Mouse (Mus musculus) lung, embryonic 16.5 days (tissue): ENCODE results near the gene Bpifb4. TPM values are rescaled to one million over a fixed set of nuclear protein-coding genes. Genes with fewer than 3 reads are reported as not detected.

Experiments used
- ATAC-seq: fragments of 200-750 bp; cut with Nextera tagmentation; 2 replicates; pipeline ENCODE4 v1.8.0; 2017; ENCODE audit warnings: low read depth, mild to moderate bottlenecking, moderate library complexity
- H3K27ac ChIP-seq: fragments of 300-500 bp; sonication (generic); 2 replicates; pipeline ENCODE4 v1.5.1; 2014; ENCODE audit warnings: mild to moderate bottlenecking, control low read depth, low read length
- H3K27me3 ChIP-seq: fragments of 300-500 bp; sonication (generic); 2 replicates; pipeline ENCODE4 v1.6.1; 2014; ENCODE audit warnings: low read depth, low read length, mixed read lengths; ENCODE audit not compliant: control insufficient read depth, insufficient read depth
- H3K36me3 ChIP-seq: fragments of 300-500 bp; sonication (generic); 2 replicates; pipeline ENCODE4 v1.6.1; 2014; ENCODE audit warnings: low read length; ENCODE audit not compliant: control insufficient read depth, insufficient read depth
- H3K4me1 ChIP-seq: fragments of 300-500 bp; sonication (generic); replicated peaks from 2 replicates; pipeline ENCODE4 v1.6.1; 2014; ENCODE audit warnings: low read length, mixed read lengths; ENCODE audit not compliant: control insufficient read depth, insufficient read depth
- H3K4me2 ChIP-seq: fragments of 300-500 bp; sonication (generic); 2 replicates; pipeline ENCODE4 v1.6.1; 2014; ENCODE audit warnings: low read depth, low read length, control low read depth
- H3K4me3 ChIP-seq: fragments of 300-500 bp; sonication (generic); 2 replicates; pipeline ENCODE4 v1.5.1; 2014; ENCODE audit warnings: mild to moderate bottlenecking, low read length, control low read depth
- H3K9ac ChIP-seq: fragments of 300-500 bp; sonication (generic); 2 replicates; pipeline ENCODE4 v1.6.1; 2014; ENCODE audit warnings: low read length, control low read depth
- H3K9me3 ChIP-seq: fragments of 300-500 bp; sonication (generic); 2 replicates; pipeline ENCODE4 v1.6.1; 2016; ENCODE audit warnings: low read length; ENCODE audit not compliant: control insufficient read depth
- WGBS: fragments of 180-500 bp; shearing (Covaris S2); extraction: QIAGEN DNeasy Blood & Tissue Kit; methylation state at CpG from one replicate; pipeline ENCODE4 v1.1.7; 2014; 5-methylcytosine and 5-hydroxymethylcytosine counted together
- polyA plus RNA-seq: library from polyadenylated mRNA; unstranded; fragments of >200 nt; fragmentation: Nextera tagmentation; extraction: Ambion mirVana; gene quantifications from 2 replicates; pipeline ENCODE4 v1.2.1, GENCODE M21; 2015

Bpifb4 gene
- polyA plus RNA-seq: not detected in 2 replicates

- H3K36me3 ChIP-seq: no peaks in the 10 kb centered on the region
- H3K4me3 ChIP-seq: no peak within 1 kb of the TSS
- H3K27ac ChIP-seq: no peak within 1 kb of the TSS
- H3K4me2 ChIP-seq: no peak within 1 kb of the TSS
- 83% methylated on average over 5 of the region's 5 CpGs for WGBS
- no peaks in the 10 kb centered on the region for H3K27me3 ChIP-seq
- ATAC-seq: no peak
- no peaks in the 10 kb centered on the region for H3K4me1 ChIP-seq
- H3K9me3 ChIP-seq: no peaks in the 10 kb centered on the region
- H3K9ac ChIP-seq: no peak within 1 kb of the TSS
Observed at GRCm38 (mm10) chr2:153937843-153938242, at the start of gene Bpifb4. TSS of gene Bpifb4 (plus strand) at chr2:153938212.

- Histone ChIP-seq H3K36me3 (no peaks in the 10 kb centered on the region), H3K4me1 (no peaks in the 10 kb centered on the region), H3K9ac (no peak overlapping the region), H3K4me2 (no peak overlapping the region), H3K9me3 (no peaks in the 10 kb centered on the region), H3K27me3 (no peaks in the 10 kb centered on the region), H3K27ac (no peak overlapping the region), H3K4me3 (no peak overlapping the region)
- no peak for ATAC-seq
- 76% methylated on average over 5 of the region's 5 CpGs for WGBS
Observed at GRCm38 (mm10) chr2:153899111-153899510, 38.9 kb upstream of the Bpifb4 start.

- no peak within 1 kb of the TSS for H3K9ac ChIP-seq
- H3K27me3 ChIP-seq: no peaks in the 10 kb centered on the region
- 68% methylated on average over 4 of the region's 4 CpGs for WGBS
- H3K4me3 ChIP-seq: no peak within 1 kb of the TSS
- H3K4me1 ChIP-seq: no peaks in the 10 kb centered on the region
- ATAC-seq: no peak
- no peak within 1 kb of the TSS for H3K27ac ChIP-seq
- H3K9me3 ChIP-seq: no peaks in the 10 kb centered on the region
- no peaks in the 10 kb centered on the region for H3K36me3 ChIP-seq
- H3K4me2 ChIP-seq: no peak within 1 kb of the TSS
Observed at GRCm38 (mm10) chr2:153900088-153900487, 37.9 kb upstream of the Bpifb4 start, which contains the start of gene Bpifb6. TSS of gene Bpifb6 (plus strand) at chr2:153900388.

- H3K9ac ChIP-seq: no peak overlapping the region
- H3K27me3 ChIP-seq: no peaks in the 10 kb centered on the region
- no peak for ATAC-seq
- H3K4me2 ChIP-seq: no peak overlapping the region
- no peaks in the 10 kb centered on the region for H3K9me3 ChIP-seq
- 71% methylated on average over 6 of the region's 6 CpGs for WGBS
- H3K36me3 ChIP-seq: no peaks in the 10 kb centered on the region
- no peak overlapping the region for H3K27ac ChIP-seq
- H3K4me3 ChIP-seq: no peak overlapping the region
- no peaks in the 10 kb centered on the region for H3K4me1 ChIP-seq
Observed at GRCm38 (mm10) chr2:153902726-153903125, 35.3 kb upstream of the Bpifb4 start.

- ATAC-seq: no peak
- Histone ChIP-seq H3K4me3 (no peak overlapping the region), H3K4me1 (no peaks in the 10 kb centered on the region), H3K9ac (no peak overlapping the region), H3K9me3 (no peaks in the 10 kb centered on the region), H3K27me3 (no peaks in the 10 kb centered on the region), H3K36me3 (no peaks in the 10 kb centered on the region), H3K4me2 (no peak overlapping the region), H3K27ac (no peak overlapping the region)
- 88% methylated on average over 4 of the region's 4 CpGs for WGBS
Observed at GRCm38 (mm10) chr2:153906626-153907025, 31.4 kb upstream of the Bpifb4 start.

- H3K4me1 ChIP-seq: no peaks in the 10 kb centered on the region
- ATAC-seq: no peak
- no peak overlapping the region for H3K9ac ChIP-seq
- H3K9me3 ChIP-seq: no peaks in the 10 kb centered on the region
- H3K36me3 ChIP-seq: no peaks in the 10 kb centered on the region
- H3K4me3 ChIP-seq: no peak overlapping the region
- 57% methylated on average over 5 of the region's 5 CpGs for WGBS
- no peaks in the 10 kb centered on the region for H3K27me3 ChIP-seq
- H3K4me2 ChIP-seq: no peak overlapping the region
- H3K27ac ChIP-seq: no peak overlapping the region
Observed at GRCm38 (mm10) chr2:153914151-153914550, 23.9 kb upstream of the Bpifb4 start.

- no peak within 1 kb of the TSS for H3K4me2 ChIP-seq
- H3K27me3 ChIP-seq: no peaks in the 10 kb centered on the region
- no peaks in the 10 kb centered on the region for H3K4me1 ChIP-seq
- H3K27ac ChIP-seq: no peak within 1 kb of the TSS
- 71% methylated on average over 8 of the region's 8 CpGs for WGBS
- no peak within 1 kb of the TSS for H3K9ac ChIP-seq
- no peak within 1 kb of the TSS for H3K4me3 ChIP-seq
- no peak for ATAC-seq
- no peaks in the 10 kb centered on the region for H3K36me3 ChIP-seq
- H3K9me3 ChIP-seq: no peaks in the 10 kb centered on the region
Observed at GRCm38 (mm10) chr2:153917930-153918329, 20.1 kb upstream of the Bpifb4 start, which contains the start of gene Bpifb3. TSS of gene Bpifb3 (plus strand) at chr2:153918230.

GRCm38 (mm10) chr2:153921246-153921645 is 16.8 kb upstream of the Bpifb4 start:
- Histone ChIP-seq H3K4me2 (no peak overlapping the region), H3K36me3 (no peaks in the 10 kb centered on the region), H3K27me3 (no peaks in the 10 kb centered on the region), H3K27ac (no peak overlapping the region), H3K4me1 (no peaks in the 10 kb centered on the region), H3K9me3 (no peaks in the 10 kb centered on the region), H3K9ac (no peak overlapping the region), H3K4me3 (no peak overlapping the region)
- ATAC-seq: no peak
- 84% methylated on average over 6 of the region's 6 CpGs for WGBS

GRCm38 (mm10) chr2:153929871-153930413 is 8.1 kb upstream of the Bpifb4 start:
- WGBS: 46% methylated on average over 3 of the region's 3 CpGs
- H3K4me2 ChIP-seq: no peak overlapping the region
- no peak overlapping the region for H3K27ac ChIP-seq
- no peaks in the 10 kb centered on the region for H3K4me1 ChIP-seq
- H3K27me3 ChIP-seq: no peaks in the 10 kb centered on the region
- no peak for ATAC-seq
- H3K36me3 ChIP-seq: no peaks in the 10 kb centered on the region
- no peak overlapping the region for H3K9ac ChIP-seq
- no peak overlapping the region for H3K4me3 ChIP-seq
- no peaks in the 10 kb centered on the region for H3K9me3 ChIP-seq

GRCm38 (mm10) chr2:153931125-153931524 is 6.9 kb upstream of the Bpifb4 start:
- no peak overlapping the region for H3K27ac ChIP-seq
- WGBS: 71% methylated on average over 6 of the region's 6 CpGs
- no peak overlapping the region for H3K4me3 ChIP-seq
- H3K9ac ChIP-seq: no peak overlapping the region
- H3K9me3 ChIP-seq: no peaks in the 10 kb centered on the region
- no peaks in the 10 kb centered on the region for H3K27me3 ChIP-seq
- H3K36me3 ChIP-seq: no peaks in the 10 kb centered on the region
- ATAC-seq: no peak
- H3K4me1 ChIP-seq: no peaks in the 10 kb centered on the region
- H3K4me2 ChIP-seq: no peak overlapping the region
